Mouse (Mus musculus): ENCODE results near the gene Rabgef1. TPM values are rescaled to one million over a fixed set of nuclear protein-coding genes. Genes with fewer than 3 reads are reported as not detected.
A peak's percentile ranks its signal among the peaks of the same experiment; 100 is the strongest.

The Rabgef1 gene
- polyA plus RNA-seq, 1 experiment: 43.2 TPM

- DNase-seq (ENCODE audit: extremely low spot score in 1 of 2, low spot score in 1 of 2): no peak
These were observed 754 bp upstream of the Rabgef1 start for GRCm38 (mm10) chr5:130170666-130171422.

DNA sequence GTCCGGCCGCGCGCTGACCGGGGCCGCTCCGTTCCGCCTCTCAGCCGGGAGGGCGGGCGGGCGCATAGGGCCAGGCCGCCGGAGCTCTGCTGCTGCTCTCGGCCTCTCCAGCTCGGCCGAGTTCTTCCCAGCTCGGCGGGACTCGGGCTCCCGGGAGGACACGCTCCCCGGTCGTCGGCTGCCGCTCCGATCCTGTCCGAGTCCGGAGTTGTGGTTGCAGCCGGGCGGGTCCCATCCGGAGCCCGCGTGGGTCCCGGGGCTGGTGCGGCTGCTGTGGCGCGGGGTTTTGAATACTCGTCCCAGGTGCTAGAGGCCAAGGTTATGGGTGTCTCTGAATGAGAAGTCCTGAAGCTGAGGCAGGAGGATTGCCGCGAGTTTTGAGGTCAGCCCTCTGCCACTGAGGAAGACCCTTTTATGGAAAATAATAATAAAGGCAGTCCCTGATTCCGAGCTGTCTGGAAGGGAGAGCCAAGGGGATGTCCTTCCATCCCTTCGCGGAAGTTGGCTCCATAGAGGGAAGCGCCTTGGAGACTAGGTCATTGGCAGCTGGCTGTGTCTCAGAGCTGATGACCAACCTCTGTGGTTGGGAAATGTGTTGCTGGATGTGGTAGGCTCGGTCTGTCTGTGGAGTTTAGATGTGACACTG, 481 bp downstream of the Rabgef1 start:
- peak in 1 of 2 experiments; percentile 29 for DNase-seq (ENCODE audit: extremely low spot score in 1 of 2, low spot score in 1 of 2)

- DNase-seq (ENCODE audit: extremely low spot score in 1 of 2, low spot score in 1 of 2): no peak
These were observed 1.4 kb downstream of the Rabgef1 start for GRCm38 (mm10) chr5:130173012-130173411.

DNA sequence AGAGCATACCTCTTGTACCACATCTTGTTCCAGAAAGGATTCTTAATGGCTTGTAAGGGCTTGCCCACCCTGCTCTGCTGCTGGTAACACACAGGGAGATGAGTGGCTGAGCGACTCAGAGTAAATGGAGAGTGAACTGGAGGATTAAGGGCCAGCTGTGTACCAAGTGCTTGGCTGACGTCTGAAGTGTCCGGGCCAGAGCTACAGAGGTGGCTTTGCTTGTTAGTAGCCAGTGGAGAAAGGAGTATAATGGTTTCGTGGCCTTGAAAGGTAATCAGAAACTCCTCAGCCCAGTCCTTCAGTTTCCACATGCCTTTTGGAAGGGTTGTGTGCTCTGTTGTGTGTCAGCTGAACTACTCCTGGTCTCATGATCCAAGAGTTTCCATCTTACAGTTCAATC, 6.3 kb downstream of the Rabgef1 start:
- DNase-seq (ENCODE audit: extremely low spot score in 1 of 2, low spot score in 1 of 2): no peak

DNA sequence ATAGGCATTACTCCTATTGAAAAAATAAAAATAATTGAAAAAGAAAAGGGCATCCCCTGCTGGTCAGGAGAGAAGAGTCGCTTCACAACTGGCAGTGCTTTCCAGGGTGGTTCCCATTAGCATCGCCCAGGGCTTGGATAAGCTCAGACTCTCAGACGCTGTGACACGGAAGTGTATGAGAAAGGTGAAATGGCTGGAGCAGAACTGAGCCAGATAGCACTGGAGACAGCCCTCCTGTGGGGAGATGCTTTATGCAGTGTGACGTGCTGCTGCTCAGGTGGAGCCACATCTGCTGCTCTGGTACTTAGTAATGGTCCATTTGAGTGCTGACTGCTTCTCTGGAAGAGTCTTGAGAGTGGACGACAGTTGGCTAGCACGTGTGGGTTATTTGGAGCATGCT, 8.8 kb downstream of the Rabgef1 start:
- DNase-seq (ENCODE audit: extremely low spot score in 1 of 2, low spot score in 1 of 2): no peak

GRCm38 (mm10) chr5:130181740-130182540, 10.3 kb downstream of the Rabgef1 start:
- DNase-seq (ENCODE audit: extremely low spot score in 1 of 2, low spot score in 1 of 2): no peak

DNA sequence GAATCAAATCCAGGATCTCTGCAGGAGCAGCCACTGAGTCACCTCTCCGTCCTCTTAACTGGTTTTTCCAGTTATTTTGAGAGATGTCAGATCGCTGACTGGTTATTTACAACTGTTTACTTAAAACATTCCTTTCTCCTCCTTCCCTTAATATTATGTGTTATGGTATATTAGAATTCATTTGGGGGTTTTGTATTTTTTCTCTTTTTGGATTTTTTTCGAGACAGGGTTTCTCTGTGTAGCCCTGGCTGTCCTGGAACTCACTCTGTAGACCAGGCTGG, 10.9 kb downstream of the Rabgef1 start:
- no peak for DNase-seq (ENCODE audit: extremely low spot score in 1 of 2, low spot score in 1 of 2)

- no peak for DNase-seq (ENCODE audit: extremely low spot score in 1 of 2, low spot score in 1 of 2)
These were observed 12.7 kb downstream of the Rabgef1 start for GRCm38 (mm10) chr5:130184193-130184856.

DNA sequence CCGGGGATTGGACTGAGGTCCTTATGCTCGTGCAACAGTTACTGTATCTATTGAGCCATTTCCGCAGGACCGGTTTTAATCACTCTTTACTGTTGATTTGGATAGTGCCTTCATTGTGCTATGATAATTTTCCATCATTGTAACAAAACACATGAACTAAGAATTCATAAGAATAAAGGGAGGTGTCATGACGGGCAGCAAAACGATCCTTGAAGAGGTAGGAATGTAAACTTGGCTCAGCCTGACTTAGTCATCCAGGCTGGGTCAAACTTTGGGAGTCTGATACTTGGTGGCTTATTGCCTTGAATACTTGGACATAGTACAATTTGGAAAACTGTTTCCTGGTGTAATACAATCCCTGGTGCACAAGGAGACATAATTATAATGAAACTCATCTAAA, 13.7 kb downstream of the Rabgef1 start:
- no peak for DNase-seq (ENCODE audit: extremely low spot score in 1 of 2, low spot score in 1 of 2)

GRCm38 (mm10) chr5:130187383-130187782, 15.8 kb downstream of the Rabgef1 start:
- peak in 1 of 2 experiments; percentile 52 for DNase-seq (ENCODE audit: extremely low spot score in 1 of 2, low spot score in 1 of 2)

DNA sequence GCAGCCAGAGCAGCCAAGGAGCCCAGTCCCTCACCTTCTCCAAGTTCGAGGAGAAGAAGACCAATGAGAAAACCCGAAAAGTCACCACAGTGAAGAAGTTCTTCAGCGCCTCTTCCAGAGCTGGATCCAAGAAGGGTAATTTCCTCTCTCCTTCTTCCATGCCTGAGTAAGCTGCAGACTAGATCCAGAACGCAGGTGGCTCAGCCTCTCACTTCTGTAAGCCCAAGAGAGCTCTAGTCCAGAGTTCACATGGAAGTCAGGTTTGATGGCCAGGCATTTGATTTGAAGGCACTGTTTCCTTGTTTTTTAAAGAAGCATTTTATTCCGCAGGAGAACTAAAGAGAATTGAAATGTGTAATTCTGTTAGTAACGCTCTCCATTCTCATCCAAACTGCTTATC, 19.3 kb downstream of the Rabgef1 start:
- DNase-seq (ENCODE audit: extremely low spot score in 1 of 2, low spot score in 1 of 2): no peak

- DNase-seq (ENCODE audit: extremely low spot score in 1 of 2, low spot score in 1 of 2): no peak
These were observed 20.3 kb downstream of the Rabgef1 start for GRCm38 (mm10) chr5:130191865-130192264.

GRCm38 (mm10) chr5:130192356-130192944, 20.9 kb downstream of the Rabgef1 start:
- no peak for DNase-seq (ENCODE audit: extremely low spot score in 1 of 2, low spot score in 1 of 2)

GRCm38 (mm10) chr5:130193760-130194159, 22.2 kb downstream of the Rabgef1 start:
- no peak for DNase-seq (ENCODE audit: extremely low spot score in 1 of 2, low spot score in 1 of 2)

- no peak for DNase-seq (ENCODE audit: extremely low spot score in 1 of 2, low spot score in 1 of 2)
These were observed 24.7 kb downstream of the Rabgef1 start for GRCm38 (mm10) chr5:130196307-130196706.

DNA sequence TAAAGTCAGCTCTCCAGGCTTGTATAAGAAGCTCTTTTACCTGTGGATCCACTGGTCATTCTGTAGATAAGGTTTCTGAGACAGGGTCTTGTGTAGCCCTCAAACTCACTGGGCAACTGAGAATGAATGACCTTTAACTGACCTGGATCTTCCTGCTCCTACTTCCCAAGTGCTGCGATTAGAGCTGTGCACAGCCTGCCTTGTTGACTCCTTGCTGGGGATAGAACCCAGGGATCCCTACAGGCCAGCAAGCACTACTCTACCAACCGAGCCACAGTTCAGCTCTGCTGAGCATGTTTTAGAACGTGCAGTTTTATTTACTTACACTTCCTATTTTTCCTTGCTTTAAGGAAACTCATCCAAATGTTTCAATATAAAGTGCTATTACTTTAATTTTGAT, 25.9 kb downstream of the Rabgef1 start:
- no peak for DNase-seq (ENCODE audit: extremely low spot score in 1 of 2, low spot score in 1 of 2)

- DNase-seq (ENCODE audit: extremely low spot score in 1 of 2, low spot score in 1 of 2): no peak
These were observed 26.4 kb downstream of the Rabgef1 start for GRCm38 (mm10) chr5:130197981-130198380.

DNA sequence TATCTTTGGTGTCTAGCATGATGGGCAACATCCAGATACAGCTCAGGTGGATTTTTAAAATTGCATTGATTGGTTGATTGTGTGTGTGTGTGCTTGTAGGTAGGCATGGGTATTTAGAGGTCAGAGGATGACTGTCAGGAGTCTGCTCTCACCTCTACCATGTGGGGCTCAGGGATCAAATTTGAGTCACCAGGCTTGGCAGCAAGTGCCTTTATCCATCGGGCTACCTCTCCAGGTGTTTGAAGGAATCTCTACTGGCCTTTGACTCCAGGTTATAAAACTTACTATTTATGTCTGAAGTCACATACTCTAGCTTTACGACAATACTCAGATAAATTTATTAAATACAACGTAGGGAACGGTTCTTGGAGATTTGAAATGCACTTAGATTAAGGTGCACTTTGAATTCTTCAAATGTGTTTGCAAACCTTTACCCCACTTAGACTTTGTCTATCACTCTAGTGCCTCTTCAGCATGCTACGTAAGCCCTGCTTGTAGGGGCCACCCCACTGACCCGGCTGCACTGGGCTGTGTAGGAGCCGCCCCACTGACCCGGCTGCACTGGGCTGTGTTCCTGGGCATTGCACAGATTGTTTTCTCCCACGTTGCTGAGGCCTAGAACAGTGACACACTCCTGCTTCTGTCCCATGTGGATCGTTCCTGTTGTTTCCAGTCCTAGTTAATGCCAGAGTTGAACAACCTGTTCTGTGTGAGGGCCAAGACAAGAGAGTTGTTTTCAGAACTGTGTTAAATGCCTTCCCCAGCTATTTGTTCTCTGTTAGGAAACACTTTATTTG, 28.8 kb downstream of the Rabgef1 start:
- no peak for DNase-seq (ENCODE audit: extremely low spot score in 1 of 2, low spot score in 1 of 2)

GRCm38 (mm10) chr5:130203948-130204347, 32.4 kb downstream of the Rabgef1 start:
- no peak for DNase-seq (ENCODE audit: extremely low spot score in 1 of 2, low spot score in 1 of 2)

DNA sequence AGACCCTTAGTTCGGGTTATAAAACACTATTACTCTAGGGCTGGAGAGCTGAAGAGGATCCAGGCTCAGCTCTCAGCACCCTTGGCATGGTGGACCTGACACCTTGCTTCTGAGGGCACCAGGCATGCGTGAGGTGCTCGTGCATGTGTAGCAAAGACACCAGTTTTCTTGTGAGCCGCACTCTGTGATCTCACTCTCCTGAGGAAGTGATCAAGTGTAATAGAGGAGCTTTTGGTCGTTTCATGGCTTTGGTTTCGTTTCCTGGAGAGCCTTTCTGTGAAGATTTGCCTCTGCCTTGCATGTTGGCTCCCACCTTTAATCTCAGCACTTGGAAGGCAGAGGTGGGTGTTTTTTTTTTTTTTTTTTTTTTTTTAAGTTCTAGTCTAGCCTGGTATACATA, 33.0 kb downstream of the Rabgef1 start:
- no peak for DNase-seq (ENCODE audit: extremely low spot score in 1 of 2, low spot score in 1 of 2)
